Mouse (Mus musculus) gastrocnemius, postnatal 14 days (tissue): ENCODE data around the gene Pparg. TPM values are rescaled to one million over a fixed set of nuclear protein-coding genes. Genes with fewer than 3 reads are reported as not detected.

Experiments
- DNase-seq: peaks from one replicate; pipeline ENCODE4 v3.0.0; 2021; ENCODE audit warnings: mixed read lengths
- intact Hi-C: fragments of 180-260 bp; cut with DNase I; formaldehyde crosslinking; loops from one replicate; pipeline ENCODE4 v1.15.1; 2025; ENCODE audit warnings: low total_unique reads
- total RNA-seq, 2 experiments: library from RNA; stranded (reverse); gene quantifications; 2 replicates each; pipeline ENCODE4 v1.2.3; 2021

The Pparg gene
- total RNA-seq, 2 experiments from 2014 or later = 4.0 to 6.7 TPM

DNA sequence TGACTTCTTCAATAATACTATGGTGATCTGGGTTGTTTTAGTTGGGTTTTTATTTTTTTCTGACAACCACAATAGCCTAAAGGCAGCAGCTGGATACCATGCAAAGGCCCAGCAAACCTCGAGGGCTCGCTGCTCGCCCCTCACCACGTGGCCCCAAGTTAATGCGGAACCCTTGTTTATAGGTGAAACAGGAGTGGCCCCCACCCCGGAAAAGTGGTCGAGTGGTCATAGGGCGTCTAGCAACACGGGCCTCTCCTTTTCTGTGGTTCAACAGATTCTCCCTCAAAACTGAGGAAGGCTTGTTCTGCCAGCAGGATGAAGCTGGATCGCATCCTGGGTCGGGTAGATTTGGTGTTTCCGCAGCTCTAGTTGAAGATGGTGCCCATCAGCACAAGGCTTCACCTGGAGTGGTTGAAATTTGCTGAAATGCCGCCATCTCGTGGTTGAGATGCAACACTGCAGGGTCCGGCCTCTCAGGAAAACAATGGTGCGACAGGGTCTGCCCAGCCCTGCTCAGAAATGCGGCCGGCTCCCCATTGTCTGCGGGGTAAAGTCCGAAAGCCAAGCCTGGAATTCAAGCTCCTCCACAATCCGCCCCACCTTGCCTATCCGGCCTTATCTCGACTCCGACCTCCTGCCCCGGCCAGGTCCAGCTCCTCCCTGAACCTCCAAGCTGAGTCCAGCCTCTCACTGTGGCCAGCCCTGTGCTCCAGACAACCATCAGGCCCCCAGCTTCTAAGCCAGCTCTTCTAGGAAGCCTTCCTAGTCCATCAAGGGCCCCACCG lies 178.1 kb downstream of the Pparg start:
- intact Hi-C loops = loop anchor here (5.0 to 10.0 kb wide), 2 partner anchors 274 to 312 kb away; partner anchors contain the start of gene Gm17482
- peak; percentile 77 for DNase-seq

Other genes with a start within 250 kb of the Pparg start
- gene Syn2, start 226.0 kb upstream of the Pparg start, total RNA-seq = 1 to 10 TPM; 2.2 to 2.8 TPM
- not detected for gene Gm17482, start 133.6 kb upstream of the Pparg start, total RNA-seq
- 10 to 100 TPM; 11.1 to 25.9 TPM for gene Timp4, start 108.7 kb upstream of the Pparg start, total RNA-seq
- gene Tsen2, start 183.7 kb downstream of the Pparg start, total RNA-seq = 1 to 10 TPM; 6.0 to 7.4 TPM
- under 1 TPM; 0.14 to 0.22 TPM for gene Mkrn2os, start 231.6 kb downstream of the Pparg start, total RNA-seq
- gene Mkrn2, start 241.0 kb downstream of the Pparg start, total RNA-seq = 10 to 100 TPM; 35.0 to 40.4 TPM